Mouse (Mus musculus) heart, embryonic 15.5 days (tissue): ENCODE results near the gene Cic. TPM values are rescaled to one million over a fixed set of nuclear protein-coding genes. Genes with fewer than 3 reads are reported as not detected.

Experiments
- ATAC-seq: fragments of 200-750 bp; cut with Nextera tagmentation; replicated peaks from 2 replicates; pipeline ENCODE4 v1.8.0; 2017; ENCODE audit warnings: low read depth, moderate TSS enrichment; ENCODE audit not compliant: insufficient number of reproducible peaks, insufficient read depth, low FRiP score
- H3K27ac ChIP-seq: fragments of 300-500 bp; sonication (generic); 2 replicates; pipeline ENCODE4 v1.5.1; 2015; ENCODE audit warnings: mild to moderate bottlenecking, inconsistent platforms
- H3K27me3 ChIP-seq: fragments of 300-500 bp; sonication (generic); 2 replicates; pipeline ENCODE4 v1.6.1; 2015; ENCODE audit warnings: inconsistent platforms
- H3K36me3 ChIP-seq: fragments of 300-500 bp; sonication (generic); 2 replicates; pipeline ENCODE4 v1.6.1; 2015; ENCODE audit warnings: mild to moderate bottlenecking, inconsistent platforms
- H3K4me1 ChIP-seq: fragments of 300-500 bp; sonication (generic); replicated peaks from 2 replicates; pipeline ENCODE4 v1.6.1; 2015; ENCODE audit warnings: inconsistent platforms
- H3K4me2 ChIP-seq: fragments of 300-500 bp; sonication (generic); 2 replicates; pipeline ENCODE4 v1.6.1; 2015; ENCODE audit warnings: inconsistent platforms, mild to moderate bottlenecking, moderate library complexity
- H3K4me3 ChIP-seq: fragments of 300-500 bp; sonication (generic); 2 replicates; pipeline ENCODE4 v1.5.1; 2015; ENCODE audit warnings: mild to moderate bottlenecking, inconsistent platforms
- H3K9ac ChIP-seq: fragments of 300-500 bp; sonication (generic); 2 replicates; pipeline ENCODE4 v1.6.1; 2015; ENCODE audit warnings: mild to moderate bottlenecking, inconsistent platforms
- H3K9me3 ChIP-seq: fragments of 300-500 bp; sonication (generic); replicated peaks from 2 replicates; pipeline ENCODE4 v1.6.1; 2016; ENCODE audit warnings: inconsistent platforms
- WGBS: fragments of 180-500 bp; shearing (Covaris S2); methylation state at CpG from one replicate; pipeline ENCODE4 v1.1.7; 2015; ENCODE audit warnings: mixed read lengths; 5-methylcytosine and 5-hydroxymethylcytosine counted together
- polyA plus RNA-seq: library from polyadenylated mRNA; unstranded; fragments of >200 nt; fragmentation: Nextera tagmentation; extraction: Ambion mirVana; gene quantifications from 2 replicates; pipeline ENCODE4 v1.2.1, GENCODE M21; 2015

Cic gene
- polyA plus RNA-seq, 1 experiment from 2014 or later, result 22.9 TPM

DNA sequence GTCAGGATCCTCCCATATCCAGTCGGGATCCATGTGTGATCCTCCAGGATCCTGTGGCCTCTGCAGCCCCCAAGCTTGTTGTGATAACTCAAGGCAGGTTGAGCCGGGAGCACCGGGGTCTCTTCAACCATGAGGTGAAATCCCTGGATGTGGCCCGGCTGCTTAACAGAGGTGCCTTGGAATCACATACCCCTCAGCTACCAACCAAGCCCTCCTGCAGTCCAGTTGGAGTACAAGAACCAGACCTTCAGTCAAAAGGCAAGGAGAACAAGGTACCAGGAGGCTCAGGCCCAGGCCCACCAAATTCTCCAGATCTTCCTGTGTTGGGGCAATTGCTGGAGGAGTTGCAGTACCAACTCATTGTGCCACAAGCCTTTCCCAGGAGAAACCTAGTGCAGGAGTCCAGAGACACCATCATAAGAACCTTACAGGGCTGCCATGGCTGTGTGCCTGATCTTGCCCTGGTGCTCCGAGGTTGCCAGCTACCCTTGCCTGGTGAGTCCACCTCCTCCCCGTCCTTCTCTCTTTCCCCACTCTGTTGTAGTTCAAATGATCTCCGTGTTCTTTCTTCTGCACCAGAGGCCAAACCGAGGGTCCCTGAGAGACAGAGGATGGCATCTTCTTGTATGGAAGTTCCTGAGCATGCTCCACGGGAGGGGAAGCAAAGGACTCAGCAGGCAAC, 35.6 kb downstream of the Cic start:
- no peak for ATAC-seq
- peaks cover 11% of the 10 kb centered on the region for H3K4me1 ChIP-seq
- 52% methylated on average over 9 of the region's 9 CpGs for whole genome bisulfite sequencing
- no peaks in the 10 kb centered on the region for H3K36me3 ChIP-seq
- H3K4me2 ChIP-seq, result no peak overlapping the region
- H3K27me3 ChIP-seq, result peaks cover 37% of the 10 kb centered on the region
- H3K9ac ChIP-seq, result no peak overlapping the region
- no peak overlapping the region for H3K4me3 ChIP-seq
- no peak overlapping the region for H3K27ac ChIP-seq
- no peaks in the 10 kb centered on the region for H3K9me3 ChIP-seq

DNA sequence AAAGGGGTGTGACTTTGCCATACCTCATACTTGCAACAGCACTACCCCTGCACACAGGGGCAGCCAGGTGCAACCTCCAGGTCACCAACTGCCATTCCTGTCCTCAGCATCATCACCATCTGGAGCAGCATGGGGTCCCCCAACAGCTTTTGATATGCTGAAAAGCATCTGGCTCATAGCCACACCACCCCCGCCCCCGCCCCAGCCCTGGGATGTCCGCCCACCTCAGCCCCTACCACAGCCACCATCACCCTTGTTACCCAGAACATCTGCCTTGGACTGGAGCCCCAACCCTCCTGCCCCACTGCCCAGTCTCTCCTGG, 36.1 kb downstream of the Cic start:
- H3K4me2 ChIP-seq, result no peak overlapping the region
- no peak overlapping the region for H3K9ac ChIP-seq
- no peak overlapping the region for H3K4me3 ChIP-seq
- no peaks in the 10 kb centered on the region for H3K36me3 ChIP-seq
- no peak overlapping the region for H3K27ac ChIP-seq
- H3K9me3 ChIP-seq, result no peaks in the 10 kb centered on the region
- 56% methylated on average over 3 of the region's 3 CpGs for WGBS
- ATAC-seq, result no peak
- peaks cover 42% of the 10 kb centered on the region for H3K27me3 ChIP-seq
- peaks cover 7% of the 10 kb centered on the region for H3K4me1 ChIP-seq

GRCm38 (mm10) chr7:25305481-25305880, 38.0 kb downstream of the Cic start:
- Histone ChIP-seq H3K9me3 (no peaks in the 10 kb centered on the region), H3K4me2 (peak overlapping the region; percentile 79), H3K27ac (no peak overlapping the region), H3K4me1 (peaks cover 7% of the 10 kb centered on the region), H3K27me3 (peaks cover 58% of the 10 kb centered on the region), H3K4me3 (peak overlapping the region; percentile 48), H3K36me3 (no peaks in the 10 kb centered on the region), H3K9ac (no peak overlapping the region)
- no peak for ATAC-seq
- 0% methylated on average over 2 of the region's 2 CpGs for WGBS

GRCm38 (mm10) chr7:25305956-25306613, 38.6 kb downstream of the Cic start, which contains the start of gene Tmem145:
Gene Tmem145 (plus strand): TSS chr7:25306106.
- H3K27me3 ChIP-seq, result peaks cover 60% of the 10 kb centered on the region
- peak; percentile 63; the same call in 1 of the 2 replicates for ATAC-seq
- H3K9ac ChIP-seq, result 0 out of 2 replicates have a peak within 1 kb of the TSS, but pooled peaks have one; percentile 14
- H3K4me1 ChIP-seq, result peaks cover 7% of the 10 kb centered on the region
- H3K4me2 ChIP-seq, result peak within 1 kb of the TSS; percentile 79
- no peak within 1 kb of the TSS for H3K27ac ChIP-seq
- H3K4me3 ChIP-seq, result peak within 1 kb of the TSS; percentile 48
- under 1% methylated on average over 45 of the region's 47 CpGs for WGBS
- H3K9me3 ChIP-seq, result no peaks in the 10 kb centered on the region
- H3K36me3 ChIP-seq, result no peaks in the 10 kb centered on the region

DNA sequence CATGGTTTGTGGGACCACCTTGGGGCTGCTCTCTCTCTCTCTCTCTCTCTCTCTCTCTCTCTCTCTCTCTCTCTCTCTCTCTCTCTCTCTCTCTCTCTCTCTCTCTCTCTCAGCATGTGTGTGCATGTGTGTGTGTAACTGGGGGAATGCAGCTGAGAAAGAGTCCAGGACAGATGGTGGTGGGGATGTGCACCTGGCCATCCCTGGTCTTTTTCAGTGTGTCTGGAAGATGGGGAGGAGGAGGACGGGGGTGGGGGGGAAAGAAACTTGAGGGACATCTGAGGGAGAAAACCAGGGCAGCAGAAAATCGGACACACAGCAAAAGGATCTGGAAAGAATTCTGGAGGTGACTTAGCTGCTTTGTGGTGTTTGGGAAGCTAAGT, 39.1 kb downstream of the Cic start:
- no peaks in the 10 kb centered on the region for H3K36me3 ChIP-seq
- no peak for ATAC-seq
- H3K4me3 ChIP-seq, result no peak overlapping the region
- H3K9ac ChIP-seq, result no peak overlapping the region
- H3K4me1 ChIP-seq, result peaks cover 7% of the 10 kb centered on the region
- no peaks in the 10 kb centered on the region for H3K9me3 ChIP-seq
- H3K27ac ChIP-seq, result no peak overlapping the region
- H3K4me2 ChIP-seq, result no peak overlapping the region; the same call in 1 of the 2 replicates
- peaks cover 65% of the 10 kb centered on the region for H3K27me3 ChIP-seq
- WGBS, result 44% methylated on average over 2 of the region's 2 CpGs

- WGBS, result 62% methylated on average over 17 of the region's 17 CpGs
- Histone ChIP-seq H3K9me3 (no peaks in the 10 kb centered on the region), H3K4me1 (peaks cover 7% of the 10 kb centered on the region), H3K4me2 (no peak overlapping the region), H3K27ac (no peak overlapping the region), H3K9ac (no peak overlapping the region), H3K27me3 (peaks cover 78% of the 10 kb centered on the region), H3K4me3 (no peak overlapping the region), H3K36me3 (no peaks in the 10 kb centered on the region)
- no peak for ATAC-seq
These were observed 41.3 kb downstream of the Cic start for GRCm38 (mm10) chr7:25308702-25309318.

DNA sequence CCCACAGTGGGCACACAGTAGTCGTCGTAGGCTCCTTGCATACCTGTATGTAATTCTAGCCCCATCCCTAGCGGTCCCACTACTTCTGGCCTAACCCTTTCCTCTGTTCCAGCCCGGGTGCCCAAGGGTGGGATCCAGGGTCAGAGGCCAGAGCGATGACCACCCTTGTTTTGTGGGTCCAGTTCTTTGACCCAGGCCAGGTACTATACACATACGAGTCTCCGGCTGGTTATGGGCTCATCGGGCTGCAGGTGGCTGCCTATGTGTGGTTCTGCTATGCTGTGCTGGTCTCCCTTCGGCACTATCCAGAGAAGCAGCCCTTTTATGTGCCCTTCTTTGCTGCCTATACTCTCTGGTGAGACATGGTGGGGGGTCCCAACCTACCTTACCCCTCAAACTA, 41.9 kb downstream of the Cic start:
- H3K4me1 ChIP-seq, result peaks cover 7% of the 10 kb centered on the region
- H3K27me3 ChIP-seq, result peaks cover 82% of the 10 kb centered on the region
- H3K4me3 ChIP-seq, result no peak overlapping the region
- ATAC-seq, result no peak
- H3K9me3 ChIP-seq, result no peaks in the 10 kb centered on the region
- no peak overlapping the region for H3K4me2 ChIP-seq
- no peak overlapping the region for H3K9ac ChIP-seq
- H3K36me3 ChIP-seq, result no peaks in the 10 kb centered on the region
- H3K27ac ChIP-seq, result no peak overlapping the region
- 85% methylated on average over 9 of the region's 9 CpGs for WGBS

DNA sequence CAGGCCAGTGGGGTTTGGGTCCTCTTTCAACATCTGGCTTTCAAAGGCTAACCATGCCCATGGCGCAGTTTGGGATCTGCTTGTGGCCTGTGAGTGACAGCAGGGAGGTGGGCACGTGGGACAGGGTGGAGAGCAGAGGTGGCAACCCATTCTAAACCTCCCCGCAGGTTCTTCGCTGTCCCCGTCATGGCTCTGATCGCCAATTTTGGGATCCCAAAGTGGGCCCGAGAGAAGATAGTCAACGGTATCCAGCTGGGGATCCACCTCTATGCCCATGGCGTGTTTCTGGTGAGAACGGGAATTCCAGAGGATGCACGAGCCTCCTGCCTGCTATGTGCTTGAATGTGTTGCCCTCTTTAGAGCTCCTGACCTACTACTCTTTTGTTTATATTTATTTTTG, 43.7 kb downstream of the Cic start:
- H3K4me3 ChIP-seq, result no peak overlapping the region
- no peaks in the 10 kb centered on the region for H3K9me3 ChIP-seq
- H3K4me2 ChIP-seq, result no peak overlapping the region
- no peak for ATAC-seq
- no peaks in the 10 kb centered on the region for H3K36me3 ChIP-seq
- peaks cover 19% of the 10 kb centered on the region for H3K4me1 ChIP-seq
- 74% methylated on average over 11 of the region's 11 CpGs for WGBS
- H3K9ac ChIP-seq, result no peak overlapping the region
- peaks cover 89% of the 10 kb centered on the region for H3K27me3 ChIP-seq
- H3K27ac ChIP-seq, result no peak overlapping the region

GRCm38 (mm10) chr7:25313325-25313724, 45.8 kb downstream of the Cic start:
- Histone ChIP-seq H3K27ac (no peak overlapping the region), H3K36me3 (no peaks in the 10 kb centered on the region), H3K27me3 (peaks cover 72% of the 10 kb centered on the region), H3K4me1 (peaks cover 29% of the 10 kb centered on the region), H3K4me2 (no peak overlapping the region), H3K4me3 (no peak overlapping the region), H3K9ac (no peak overlapping the region), H3K9me3 (no peaks in the 10 kb centered on the region)
- ATAC-seq, result no peak
- 27% methylated on average over 7 of the region's 7 CpGs for WGBS

GRCm38 (mm10) chr7:25314606-25315305, 47.3 kb downstream of the Cic start:
- Histone ChIP-seq H3K27ac (no peak overlapping the region), H3K9me3 (no peaks in the 10 kb centered on the region), H3K36me3 (no peaks in the 10 kb centered on the region), H3K9ac (peak overlapping the region; percentile 45; the same call in 1 of the 2 replicates), H3K4me1 (peaks cover 29% of the 10 kb centered on the region), H3K4me2 (peak overlapping the region; percentile 91), H3K27me3 (peaks cover 57% of the 10 kb centered on the region), H3K4me3 (peak overlapping the region; percentile 68)
- ATAC-seq, result no peak
- WGBS, result 2% methylated on average over 51 of the region's 51 CpGs

DNA sequence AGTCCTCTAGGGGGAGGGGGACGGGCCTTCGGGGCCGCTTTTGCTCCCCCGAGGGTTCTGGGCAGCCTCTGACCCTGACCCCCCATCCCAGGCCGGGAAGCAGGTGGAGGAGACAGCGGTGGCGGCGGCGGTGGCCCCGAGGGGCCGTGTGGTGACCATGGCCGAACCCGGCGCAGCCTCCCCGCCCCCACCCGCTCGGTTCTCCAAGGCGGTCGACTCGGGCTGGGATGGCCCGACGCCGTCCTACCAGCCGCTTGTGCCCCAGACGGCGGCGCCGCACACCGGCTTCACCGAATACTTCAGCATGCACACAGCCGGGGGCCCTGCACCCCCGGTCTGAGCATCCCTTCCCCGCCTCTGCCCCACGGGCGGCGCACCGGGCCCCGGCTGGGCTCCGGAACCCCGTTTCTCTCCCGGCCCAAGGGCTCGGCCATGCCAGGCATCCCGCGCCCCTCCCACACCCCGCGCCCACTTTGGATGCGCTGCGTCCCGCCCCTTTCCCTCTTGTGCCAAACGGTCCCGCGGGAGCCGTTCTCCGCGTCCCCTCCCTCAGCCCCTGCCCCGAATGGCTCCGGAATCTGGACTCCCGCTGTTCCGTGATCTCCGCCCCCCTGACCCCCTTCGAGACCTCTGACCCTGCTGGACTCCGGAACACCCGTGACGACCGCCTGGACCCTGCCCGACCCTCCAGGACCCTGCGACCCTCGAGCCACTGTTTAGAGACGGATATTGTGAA, 48.0 kb downstream of the Cic start:
- no peak for ATAC-seq
- WGBS, result 1% methylated on average over 66 of the region's 69 CpGs
- Histone ChIP-seq H3K27me3 (peaks cover 53% of the 10 kb centered on the region), H3K9ac (peak overlapping the region; percentile 45), H3K4me1 (peaks cover 29% of the 10 kb centered on the region), H3K4me2 (peak overlapping the region; percentile 91), H3K36me3 (no peaks in the 10 kb centered on the region), H3K4me3 (peak overlapping the region; percentile 68), H3K27ac (no peak overlapping the region), H3K9me3 (no peaks in the 10 kb centered on the region)
